Mouse (Mus musculus) ES-E14 (cell line): ENCODE measurements at regions not wholly inside any gene's neighbourhood (a gene's known extent, or its start where the extent isn't known, plus 50 kb on each side); places are given as distances from the start of the nearest gene placed in this dataset.

Experiments used
- CHD2 ChIP-seq: IDR thresholded peaks from 2 replicates; pipeline ENCODE4 v1.6.1; 2014; ENCODE audit warnings: mild to moderate bottlenecking, low read depth, low read length, inconsistent platforms
- HCFC1 ChIP-seq: IDR thresholded peaks from 2 replicates; pipeline ENCODE4 v1.6.1; 2012; ENCODE audit warnings: low read length, inconsistent platforms, borderline replicate concordance; ENCODE audit not compliant: insufficient read depth
- MAFK ChIP-seq: IDR thresholded peaks from 2 replicates; pipeline ENCODE4 v1.6.1; 2014; ENCODE audit warnings: mild to moderate bottlenecking, low read depth, low read length, inconsistent platforms; ENCODE audit not compliant: insufficient read depth
- ZC3H11A ChIP-seq: IDR thresholded peaks from 2 replicates; pipeline ENCODE4 v1.6.1; 2012; ENCODE audit warnings: low read depth, mild to moderate bottlenecking, inconsistent platforms, low read length, borderline replicate concordance

- TF ChIP-seq ZC3H11A (no peak), MAFK (no peak), CHD2 (no peak), HCFC1 (no peak)
Observed at GRCm38 (mm10) chr3:39575200-39575599, 688.5 kb downstream of the Fat4 start.
